Mouse (Mus musculus) forebrain, embryonic 13.5 days (tissue): ENCODE measurements around the gene Srpk3. TPM values are rescaled to one million over a fixed set of nuclear protein-coding genes. Genes with fewer than 3 reads are reported as not detected.

Source experiments
- ATAC-seq: fragments of 200-750 bp; cut with Nextera tagmentation; 2 replicates; pipeline ENCODE4 v1.8.0; 2017
- H3K27ac ChIP-seq: fragments of 300-500 bp; sonication (generic); 2 replicates; pipeline ENCODE4 v1.5.1; 2015; ENCODE audit warnings: inconsistent platforms, mild to moderate bottlenecking, moderate library complexity
- H3K27me3 ChIP-seq: fragments of 300-500 bp; sonication (generic); 2 replicates; pipeline ENCODE4 v1.6.1; 2015; ENCODE audit warnings: mild to moderate bottlenecking, inconsistent platforms
- H3K36me3 ChIP-seq: fragments of 300-500 bp; sonication (generic); 2 replicates; pipeline ENCODE4 v1.6.1; 2015; ENCODE audit warnings: mild to moderate bottlenecking, inconsistent platforms; ENCODE audit not compliant: poor library complexity, severe bottlenecking
- H3K4me1 ChIP-seq: fragments of 300-500 bp; sonication (generic); 2 replicates; pipeline ENCODE4 v1.6.1; 2015; ENCODE audit warnings: inconsistent platforms
- H3K4me2 ChIP-seq: fragments of 300-500 bp; sonication (generic); 2 replicates; pipeline ENCODE4 v1.6.1; 2015; ENCODE audit warnings: inconsistent platforms, mild to moderate bottlenecking, moderate library complexity
- H3K4me3 ChIP-seq: fragments of 300-500 bp; sonication (generic); 2 replicates; pipeline ENCODE4 v1.5.1; 2015; ENCODE audit warnings: mild to moderate bottlenecking, inconsistent platforms
- H3K9ac ChIP-seq: fragments of 300-500 bp; sonication (generic); 2 replicates; pipeline ENCODE4 v1.6.1; 2015; ENCODE audit warnings: mild to moderate bottlenecking, inconsistent platforms
- H3K9me3 ChIP-seq: fragments of 300-500 bp; sonication (generic); replicated peaks from 2 replicates; pipeline ENCODE4 v1.6.1; 2016; ENCODE audit warnings: inconsistent platforms
- WGBS: fragments of 180-500 bp; shearing (Covaris S2); methylation state at CpG from one replicate; pipeline ENCODE4 v1.1.7; 2015; 5-methylcytosine and 5-hydroxymethylcytosine counted together
- polyA plus RNA-seq: library from polyadenylated mRNA; unstranded; fragments of >200 nt; fragmentation: Nextera tagmentation; extraction: Ambion mirVana; gene quantifications from 2 replicates; pipeline ENCODE4 v1.2.1, GENCODE M21; 2015

The Srpk3 gene
- polyA plus RNA-seq, 1 experiment from 2014 or later, result 1.7 TPM

- WGBS, result 69% methylated on average over 10 of the region's 10 CpGs
- no peak overlapping the region for H3K27ac ChIP-seq
- H3K4me1 ChIP-seq, result no peaks in the 10 kb centered on the region
- no peak overlapping the region for H3K9ac ChIP-seq
- H3K4me2 ChIP-seq, result no peak overlapping the region
- no peaks in the 10 kb centered on the region for H3K27me3 ChIP-seq
- H3K4me3 ChIP-seq, result no peak overlapping the region
- peak; percentile 61 for ATAC-seq
- no peaks in the 10 kb centered on the region for H3K9me3 ChIP-seq
- H3K36me3 ChIP-seq, result peaks cover 39% of the 10 kb centered on the region
Measured at GRCm38 (mm10) chrX:73774802-73775483, 738 bp downstream of the Srpk3 start.

- H3K9me3 ChIP-seq, result no peaks in the 10 kb centered on the region
- ATAC-seq, result no peak
- peaks cover 11% of the 10 kb centered on the region; the same call in 1 of the 2 replicates for H3K4me1 ChIP-seq
- H3K27ac ChIP-seq, result no peak overlapping the region
- 92% methylated on average over 3 of the region's 3 CpGs for WGBS
- H3K9ac ChIP-seq, result no peak overlapping the region
- H3K4me2 ChIP-seq, result no peak overlapping the region
- H3K4me3 ChIP-seq, result no peak overlapping the region
- H3K36me3 ChIP-seq, result peaks cover 50% of the 10 kb centered on the region
- no peaks in the 10 kb centered on the region for H3K27me3 ChIP-seq
Measured at GRCm38 (mm10) chrX:73782227-73782626, 8.0 kb downstream of the Srpk3 start.

- H3K36me3 ChIP-seq, result peaks cover 27% of the 10 kb centered on the region
- H3K9me3 ChIP-seq, result no peaks in the 10 kb centered on the region
- H3K27me3 ChIP-seq, result no peaks in the 10 kb centered on the region
- H3K4me3 ChIP-seq, result peak overlapping the region; percentile 56
- H3K27ac ChIP-seq, result no peak overlapping the region
- no peak for ATAC-seq
- H3K4me1 ChIP-seq, result peaks cover 25% of the 10 kb centered on the region
- peak overlapping the region; percentile 73 for H3K9ac ChIP-seq
- peak overlapping the region; percentile 66 for H3K4me2 ChIP-seq
Measured at GRCm38 (mm10) chrX:73785666-73786065, 11.5 kb downstream of the Srpk3 start.

- peak; percentile 98 for ATAC-seq
- Histone ChIP-seq H3K36me3 (peaks cover 27% of the 10 kb centered on the region), H3K4me2 (peak within 1 kb of the TSS; percentile 67), H3K27me3 (no peaks in the 10 kb centered on the region), H3K4me3 (peak within 1 kb of the TSS; percentile 56), H3K27ac (peak within 1 kb of the TSS; percentile 84), H3K4me1 (peaks cover 25% of the 10 kb centered on the region), H3K9me3 (no peaks in the 10 kb centered on the region), H3K9ac (peak within 1 kb of the TSS; percentile 73)
- WGBS, result 17% methylated on average over 49 of the region's 52 CpGs
Measured at GRCm38 (mm10) chrX:73786364-73787224, 12.4 kb downstream of the Srpk3 start, which contains the start of the genes Idh3g and Ssr4. Idh3g (minus strand) TSS chrX:73786897. Ssr4 (plus strand) TSS chrX:73787028.

GRCm38 (mm10) chrX:73787225-73787558 is 13.0 kb downstream of the Srpk3 start:
- peaks cover 25% of the 10 kb centered on the region for H3K4me1 ChIP-seq
- ATAC-seq, result peak; percentile 54; the same call in 1 of the 2 replicates
- peak overlapping the region; percentile 67 for H3K4me2 ChIP-seq
- peak overlapping the region; percentile 73 for H3K9ac ChIP-seq
- H3K36me3 ChIP-seq, result peaks cover 24% of the 10 kb centered on the region; the same call in 1 of the 2 replicates
- peak overlapping the region; percentile 56 for H3K4me3 ChIP-seq
- 15% methylated on average over 19 of the region's 22 CpGs for whole genome bisulfite sequencing
- no peaks in the 10 kb centered on the region for H3K27me3 ChIP-seq
- H3K27ac ChIP-seq, result peak overlapping the region; percentile 84
- no peaks in the 10 kb centered on the region for H3K9me3 ChIP-seq

GRCm38 (mm10) chrX:73788501-73788900 is 14.3 kb downstream of the Srpk3 start:
- Histone ChIP-seq H3K27me3 (no peaks in the 10 kb centered on the region), H3K27ac (no peak overlapping the region), H3K4me1 (peaks cover 25% of the 10 kb centered on the region), H3K36me3 (peaks cover 22% of the 10 kb centered on the region; the same call in 1 of the 2 replicates), H3K4me3 (no peak overlapping the region), H3K9ac (no peak overlapping the region; the same call in 1 of the 2 replicates), H3K9me3 (no peaks in the 10 kb centered on the region), H3K4me2 (peak overlapping the region; percentile 67)
- 85% methylated on average over 1 of the region's 1 CpGs for WGBS
- ATAC-seq, result no peak

GRCm38 (mm10) chrX:73793039-73793438 is 18.8 kb downstream of the Srpk3 start:
- Histone ChIP-seq H3K9ac (no peak overlapping the region), H3K4me1 (peaks cover 9% of the 10 kb centered on the region), H3K9me3 (no peaks in the 10 kb centered on the region), H3K4me2 (no peak overlapping the region), H3K27me3 (no peaks in the 10 kb centered on the region), H3K4me3 (no peak overlapping the region), H3K36me3 (peaks cover 43% of the 10 kb centered on the region), H3K27ac (no peak overlapping the region)
- no peak for ATAC-seq

- Histone ChIP-seq H3K27ac (no peak overlapping the region), H3K27me3 (no peaks in the 10 kb centered on the region), H3K9me3 (no peaks in the 10 kb centered on the region), H3K36me3 (peaks cover 44% of the 10 kb centered on the region), H3K4me3 (no peak overlapping the region), H3K4me1 (peaks cover 5% of the 10 kb centered on the region), H3K4me2 (no peak overlapping the region), H3K9ac (no peak overlapping the region)
- ATAC-seq, result 0 out of 2 replicates have a peak, but pooled peaks have one; percentile 20
- WGBS, result 22% methylated on average over 1 of the region's 1 CpGs
Measured at GRCm38 (mm10) chrX:73793505-73793904, 19.3 kb downstream of the Srpk3 start.

GRCm38 (mm10) chrX:73797511-73797910 is 23.3 kb downstream of the Srpk3 start:
- Histone ChIP-seq H3K4me3 (no peak overlapping the region), H3K27me3 (no peaks in the 10 kb centered on the region), H3K9ac (no peak overlapping the region), H3K4me2 (no peak overlapping the region), H3K9me3 (no peaks in the 10 kb centered on the region), H3K36me3 (peaks cover 22% of the 10 kb centered on the region), H3K27ac (no peak overlapping the region), H3K4me1 (no peaks in the 10 kb centered on the region)
- 85% methylated on average over 2 of the region's 2 CpGs for WGBS
- ATAC-seq, result no peak

GRCm38 (mm10) chrX:73798502-73798901 is 24.3 kb downstream of the Srpk3 start:
- WGBS, result 26% methylated on average over 9 of the region's 9 CpGs

GRCm38 (mm10) chrX:73805814-73806213 is 31.6 kb downstream of the Srpk3 start:
- no peak overlapping the region for H3K27ac ChIP-seq
- no peaks in the 10 kb centered on the region for H3K27me3 ChIP-seq
- no peaks in the 10 kb centered on the region for H3K36me3 ChIP-seq
- H3K4me3 ChIP-seq, result no peak overlapping the region
- H3K4me2 ChIP-seq, result no peak overlapping the region
- H3K9ac ChIP-seq, result no peak overlapping the region
- 47% methylated on average over 1 of the region's 1 CpGs for WGBS
- no peaks in the 10 kb centered on the region for H3K9me3 ChIP-seq
- peak; percentile 51; the same call in 1 of the 2 replicates for ATAC-seq
- 0 out of 2 replicates have a peak, but pooled peaks cover 5% of the 10 kb centered on the region for H3K4me1 ChIP-seq

More at GRCm38 (mm10) chrX:73798502-73798901, 24.3 kb downstream of the Srpk3 start:
- H3K9me3 ChIP-seq, result no peaks in the 10 kb centered on the region
- H3K4me3 ChIP-seq, result no peak overlapping the region
- H3K4me2 ChIP-seq, result no peak overlapping the region
- no peak overlapping the region for H3K27ac ChIP-seq
- ATAC-seq, result peak; percentile 63
- peaks cover 22% of the 10 kb centered on the region for H3K36me3 ChIP-seq
- H3K4me1 ChIP-seq, result no peaks in the 10 kb centered on the region
- no peak overlapping the region for H3K9ac ChIP-seq
- no peaks in the 10 kb centered on the region for H3K27me3 ChIP-seq

- no peaks in the 10 kb centered on the region for H3K36me3 ChIP-seq
- peak overlapping the region; percentile 55 for H3K4me2 ChIP-seq
- ATAC-seq, result peak; percentile 91
- peak overlapping the region; percentile 72 for H3K9ac ChIP-seq
- H3K4me1 ChIP-seq, result no peaks in the 10 kb centered on the region
- peak overlapping the region; percentile 66 for H3K27ac ChIP-seq
- 13% methylated on average over 14 of the region's 14 CpGs for WGBS
- no peaks in the 10 kb centered on the region for H3K27me3 ChIP-seq
- peak overlapping the region; percentile 31 for H3K4me3 ChIP-seq
- H3K9me3 ChIP-seq, result no peaks in the 10 kb centered on the region
Measured at GRCm38 (mm10) chrX:73815072-73815471, 40.9 kb downstream of the Srpk3 start.
